Mouse (Mus musculus): ENCODE results near the gene Erlin1. TPM values are rescaled to one million over a fixed set of nuclear protein-coding genes. Genes with fewer than 3 reads are reported as not detected.

Gene Erlin1
- 8.6 TPM for polyA plus RNA-seq (2017; shearing (Covaris generic))

DNA sequence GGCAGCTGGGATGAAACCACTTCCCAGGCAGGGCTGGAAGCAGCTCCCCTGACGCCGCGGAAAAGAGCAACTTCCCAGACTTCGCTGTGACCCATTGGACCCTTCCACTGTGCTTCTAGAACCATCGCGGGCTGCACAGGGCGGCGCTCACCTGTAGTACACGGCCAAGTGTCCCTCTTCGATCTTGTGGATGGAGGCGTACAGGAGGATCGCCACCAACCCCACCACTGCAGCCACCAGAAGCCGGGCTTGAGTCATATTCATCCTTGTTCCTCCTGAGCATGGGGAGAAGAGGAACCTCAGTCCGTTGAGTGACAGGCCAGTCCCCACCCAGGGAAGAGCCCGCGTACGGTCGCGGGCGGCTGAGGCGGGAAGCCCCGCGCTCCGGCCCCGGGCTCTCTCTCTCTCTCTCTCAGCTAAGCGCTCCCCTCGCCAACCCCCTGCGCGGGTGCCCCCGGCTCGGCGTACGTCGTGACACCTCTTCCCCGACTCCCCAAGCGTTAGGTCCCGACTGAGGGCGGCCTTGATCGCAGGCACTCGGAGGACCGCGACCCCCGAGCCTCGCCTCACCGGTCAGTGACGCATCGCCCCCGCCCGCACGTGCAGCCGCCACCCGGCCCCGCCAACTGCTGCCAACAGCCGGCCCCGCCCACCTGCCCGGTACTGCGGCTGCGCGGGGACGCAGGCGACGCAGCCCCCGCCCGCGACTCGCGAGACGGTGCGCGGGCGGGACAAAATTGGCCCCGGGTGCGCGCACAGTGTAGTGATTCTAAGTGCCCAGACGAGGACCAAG lies at the start of gene Erlin1:
Erlin1 (minus strand) TSS at position 665 of the 793 bp plus-strand sequence.

DNA sequence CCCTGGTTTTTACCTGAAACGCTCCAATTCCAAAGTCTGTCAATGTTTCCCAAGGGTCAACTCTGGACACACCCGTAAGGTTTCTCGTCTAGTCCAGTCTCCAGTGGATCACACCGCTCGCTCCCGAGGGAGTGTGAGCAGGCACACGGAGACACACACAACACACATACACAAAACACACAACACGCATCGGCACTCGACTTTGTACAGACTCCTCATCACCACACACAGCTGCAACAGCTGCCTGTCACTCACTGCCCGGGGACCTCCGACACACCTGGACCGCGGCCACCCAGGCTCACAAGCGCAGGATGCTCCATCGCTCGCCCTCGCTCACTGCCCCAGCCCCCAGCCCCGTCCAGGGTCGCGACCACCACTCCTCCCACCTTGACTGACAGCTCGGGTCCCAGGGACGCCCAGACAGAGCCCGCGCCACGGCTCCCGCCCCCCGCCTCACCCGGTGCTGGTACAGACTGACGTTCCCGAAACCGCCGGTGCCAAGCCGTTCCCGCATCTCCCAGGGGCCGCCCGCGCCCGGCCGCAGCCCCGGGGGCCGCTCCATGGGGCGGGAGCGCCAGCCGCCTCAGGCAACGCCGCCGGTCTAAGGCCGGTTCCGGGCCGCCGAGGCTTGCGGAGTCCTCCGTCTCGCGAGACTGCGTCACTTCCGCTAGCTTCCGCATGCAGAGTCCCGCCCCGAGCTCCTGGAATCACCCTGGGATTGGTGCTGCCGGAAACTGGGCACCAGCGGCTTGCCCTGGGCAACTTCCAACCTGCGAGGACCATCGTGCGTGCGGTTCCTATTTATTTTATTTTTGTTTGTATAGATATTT lies 37.5 kb upstream of the Erlin1 start, which contains the start of gene Chuk:
Chuk (minus strand) TSS at position 650 of the 830 bp plus-strand sequence.

DNA sequence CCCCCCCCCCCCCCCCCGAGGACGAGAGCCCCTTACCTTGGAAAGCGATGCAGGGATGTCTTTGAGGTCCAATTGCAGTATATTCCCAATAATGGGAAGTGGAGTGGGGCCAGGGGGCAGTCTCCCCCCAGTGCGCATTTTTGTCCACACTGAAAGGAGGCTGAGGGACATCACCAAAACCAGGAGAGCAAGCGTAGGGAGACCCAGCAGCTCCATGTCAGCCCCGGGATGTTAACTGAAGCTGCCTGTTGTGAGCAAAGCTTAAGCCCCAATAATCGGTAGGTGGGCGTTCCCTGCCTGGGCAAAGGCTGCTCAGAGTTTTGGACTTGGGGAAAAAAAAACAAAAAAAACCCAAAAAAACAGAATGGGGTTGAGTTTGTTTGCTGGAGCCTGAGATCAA lies 40.6 kb downstream of the Erlin1 start, which contains the start of gene Cyp2c23:
Cyp2c23 (minus strand) TSS at position 237 of the 400 bp plus-strand sequence.

DNA sequence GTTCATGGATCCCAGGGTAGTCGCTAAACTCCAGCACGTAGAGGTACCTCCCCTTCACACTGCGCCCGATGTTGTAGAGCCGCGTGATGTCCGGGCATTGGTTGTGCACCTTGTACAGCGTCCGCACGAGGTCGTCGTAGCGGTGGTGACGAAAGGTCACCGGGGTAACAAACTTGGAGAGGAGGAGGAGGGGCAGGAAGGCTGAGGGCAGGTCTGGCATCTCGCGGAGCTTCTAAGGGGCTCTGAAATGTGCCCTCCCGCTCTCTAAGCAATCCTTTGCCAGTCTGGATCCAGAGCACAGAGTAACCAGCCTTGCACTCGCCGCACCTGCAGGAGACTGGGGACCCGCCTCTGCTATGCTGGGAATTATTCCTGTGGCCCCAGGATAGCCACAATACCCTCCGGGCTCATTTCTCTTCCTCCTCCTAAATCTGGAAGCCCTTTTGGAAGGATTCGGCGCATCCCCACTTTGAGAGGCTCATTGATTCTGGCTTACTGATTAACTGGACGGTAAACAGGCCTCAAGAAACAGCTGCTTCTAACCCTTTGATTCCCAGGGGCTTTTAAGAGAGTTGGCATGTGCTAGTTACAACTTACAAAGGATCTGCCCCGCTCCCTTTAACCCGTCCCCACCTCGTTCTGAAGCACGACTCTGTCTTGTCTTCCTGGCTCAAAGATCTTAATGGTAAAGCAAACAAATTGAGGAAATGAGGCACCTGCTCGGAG lies 83.4 kb downstream of the Erlin1 start, which contains the start of gene Cpn1:
Cpn1 (minus strand) TSS at position 488 of the 726 bp plus-strand sequence.

Other genes with a start within 250 kb of the Erlin1 start
- gene Dnmbp, start 129.6 kb downstream of the Erlin1 start, polyA plus RNA-seq (2017; shearing (Covaris generic)): 8.9 TPM
- not detected for gene Cpn1, start 83.2 kb downstream of the Erlin1 start, polyA plus RNA-seq (2017; shearing (Covaris generic))
- 0.15 TPM for gene Cyp2c23, start 40.6 kb downstream of the Erlin1 start, polyA plus RNA-seq (2017; shearing (Covaris generic))
- gene Chuk, start 37.7 kb upstream of the Erlin1 start, polyA plus RNA-seq (2017; shearing (Covaris generic)): 50.5 TPM
- 37.6 TPM for gene Cwf19l1, start 66.1 kb upstream of the Erlin1 start, polyA plus RNA-seq (2017; shearing (Covaris generic))
- gene Bloc1s2, start 76.7 kb upstream of the Erlin1 start, polyA plus RNA-seq (2017; shearing (Covaris generic)): 127 TPM
- gene Pkd2l1, start 122.7 kb upstream of the Erlin1 start, polyA plus RNA-seq (2017; shearing (Covaris generic)): not detected
- gene Scd3, start 133.5 kb upstream of the Erlin1 start, polyA plus RNA-seq (2017; shearing (Covaris generic)): not detected
- gene Scd2, start 223.9 kb upstream of the Erlin1 start, polyA plus RNA-seq (2017; shearing (Covaris generic)): 70.4 TPM